Mouse (Mus musculus) megakaryocyte, embryonic 14.5 days (primary cell): Measurements from ENCODE around the gene Poldip3. TPM values are rescaled to one million over a fixed set of nuclear protein-coding genes. Genes with fewer than 3 reads are reported as not detected.

Experiments used
- H3K27me3 ChIP-seq: replicated peaks from 2 replicates; pipeline ENCODE3; 2012; ENCODE audit warnings: inconsistent platforms
- H3K36me3 ChIP-seq: replicated peaks from 2 replicates; pipeline ENCODE3; 2012; ENCODE audit warnings: low read length, inconsistent platforms, mixed read lengths
- H3K4me1 ChIP-seq: 2 replicates; pipeline ENCODE4 v1.6.1; 2012; ENCODE audit warnings: inconsistent platforms
- H3K4me3 ChIP-seq: replicated peaks from 2 replicates; pipeline ENCODE3; 2012; ENCODE audit warnings: moderate library complexity, mild to moderate bottlenecking, inconsistent platforms
- H3K9me3 ChIP-seq: 2 replicates; pipeline ENCODE4 v1.6.1; 2012; ENCODE audit warnings: inconsistent platforms
- FLI1 ChIP-seq: IDR thresholded peaks from 2 replicates; pipeline ENCODE4 v1.6.1; 2012; ENCODE audit warnings: low read length, inconsistent platforms, mixed read lengths
- GATA1 ChIP-seq: IDR thresholded peaks from 3 replicates; pipeline ENCODE4 v1.6.1; 2012; ENCODE audit warnings: mixed read lengths, low read length, inconsistent platforms, borderline replicate concordance
- polyA plus RNA-seq: library from polyadenylated mRNA; stranded (reverse); fragments of >175 nt; gene quantifications from 2 replicates; pipeline ENCODE4 v1.2.3, GENCODE M21; 2012; ENCODE audit warnings: low replicate concordance; ENCODE audit not compliant: insufficient read depth

Poldip3 gene
- polyA plus RNA-seq, 1 experiment = 69.1 TPM

DNA sequence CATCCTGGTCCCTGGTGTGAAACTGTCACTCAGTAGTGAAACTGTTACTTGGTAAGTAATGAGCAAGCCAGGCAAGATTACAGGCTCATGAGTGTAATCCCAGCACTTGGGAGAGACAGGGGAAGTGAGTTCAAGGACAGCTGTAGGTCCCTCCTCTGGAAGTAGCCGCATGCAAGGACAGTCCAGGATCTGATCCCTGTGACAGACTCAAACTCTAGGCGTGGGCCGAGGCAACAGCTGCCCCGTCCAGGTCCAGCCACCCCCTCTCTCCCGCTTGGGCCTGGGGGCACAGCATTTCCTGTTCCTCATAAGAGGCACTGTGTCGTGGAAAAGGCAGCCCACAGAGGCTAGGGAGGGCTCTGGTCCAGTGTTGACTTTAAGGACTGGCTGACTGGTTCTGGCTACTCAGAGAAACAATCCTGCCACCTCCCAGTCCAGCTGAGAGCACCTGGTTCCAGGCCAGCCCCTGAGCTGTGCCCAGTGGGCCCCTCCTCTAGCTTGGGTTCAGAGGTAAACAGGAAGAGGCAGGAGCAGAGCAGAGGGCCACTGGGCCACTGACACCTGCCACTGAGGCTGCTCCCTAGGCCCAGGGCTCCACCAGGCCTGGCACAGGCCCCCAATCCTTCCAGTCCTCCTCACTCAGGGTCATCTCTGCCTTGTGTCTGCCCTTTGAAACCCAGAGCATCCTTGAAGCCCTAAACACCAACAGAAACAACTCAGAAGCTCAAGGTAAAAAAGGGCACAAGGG, 6.7 kb upstream of the Poldip3 start:
- peaks cover 75% of the 10 kb centered on the region for H3K4me1 ChIP-seq
- H3K36me3 ChIP-seq = peaks cover 77% of the 10 kb centered on the region
- H3K4me3 ChIP-seq = peak overlapping the region; percentile 31
- TF ChIP-seq GATA1 (no peak), FLI1 (no peak)
- no peaks in the 10 kb centered on the region for H3K27me3 ChIP-seq
- H3K9me3 ChIP-seq = no peaks in the 10 kb centered on the region

DNA sequence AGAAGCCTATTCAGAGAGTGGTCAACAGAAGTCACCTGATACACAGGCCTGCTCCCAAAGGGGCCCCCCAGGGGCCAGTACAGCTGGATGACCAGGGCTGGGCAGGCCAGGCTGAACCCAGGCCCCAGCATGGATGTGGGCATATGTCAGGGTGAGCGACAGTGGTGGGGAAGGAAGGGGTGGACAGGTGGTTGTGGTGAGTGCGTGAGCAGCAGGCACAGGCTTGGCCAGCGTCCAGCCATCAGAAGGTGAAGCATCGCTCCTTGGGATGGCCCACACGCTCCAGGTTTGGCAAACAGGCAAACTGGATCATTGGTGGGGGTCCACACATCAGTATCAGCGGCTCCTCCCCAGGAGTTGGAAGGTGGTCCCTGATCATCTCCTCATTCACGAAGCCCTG, 5.1 kb upstream of the Poldip3 start:
- TF ChIP-seq GATA1 = no peak
- TF ChIP-seq FLI1 = no peak
- no peaks in the 10 kb centered on the region for H3K27me3 ChIP-seq
- H3K4me3 ChIP-seq = no peak overlapping the region
- H3K36me3 ChIP-seq = peaks cover 61% of the 10 kb centered on the region
- peaks cover 76% of the 10 kb centered on the region for H3K4me1 ChIP-seq
- H3K9me3 ChIP-seq = no peaks in the 10 kb centered on the region

DNA sequence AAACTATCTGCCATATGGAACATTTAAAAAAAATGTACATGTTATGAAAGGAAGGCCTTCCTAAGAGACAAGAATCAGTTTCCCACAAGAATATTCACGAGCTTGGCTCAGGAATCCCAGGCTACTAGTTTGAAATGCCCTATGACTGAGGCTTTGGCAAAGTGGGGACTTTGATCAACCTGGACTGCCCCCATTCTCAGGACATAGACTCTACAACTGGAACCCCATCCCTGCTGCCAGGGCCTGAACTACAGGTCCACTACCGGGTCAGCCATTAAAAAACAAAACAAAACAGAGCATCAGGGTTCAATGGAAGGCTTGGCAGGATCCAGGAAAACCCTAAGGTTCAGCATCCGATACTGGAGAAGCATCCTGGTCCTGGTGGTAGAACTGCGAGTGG, 1.5 kb upstream of the Poldip3 start:
- peaks cover 41% of the 10 kb centered on the region for H3K36me3 ChIP-seq
- peaks cover 73% of the 10 kb centered on the region for H3K4me1 ChIP-seq
- no peaks in the 10 kb centered on the region for H3K9me3 ChIP-seq
- TF ChIP-seq FLI1 (no peak), GATA1 (no peak)
- H3K27me3 ChIP-seq = no peaks in the 10 kb centered on the region
- H3K4me3 ChIP-seq = no peak overlapping the region

DNA sequence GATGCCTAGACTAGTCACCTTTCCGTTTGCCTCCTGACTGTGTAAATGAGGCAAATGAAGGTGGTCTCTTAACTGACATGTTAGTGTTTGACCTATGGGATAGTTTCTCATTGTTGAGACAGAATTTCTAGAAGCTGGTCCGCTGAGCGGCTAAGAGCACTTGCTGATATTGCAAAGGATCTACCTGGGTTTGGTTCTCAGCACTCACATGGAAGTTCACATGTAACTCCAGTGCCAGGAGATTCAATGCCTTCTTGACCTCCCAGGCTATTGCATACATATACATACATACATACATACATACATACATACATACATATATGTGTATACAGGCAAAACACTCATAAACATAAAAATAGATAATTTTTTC, 874 bp upstream of the Poldip3 start:
- no peaks in the 10 kb centered on the region for H3K27me3 ChIP-seq
- H3K36me3 ChIP-seq = peaks cover 41% of the 10 kb centered on the region
- peaks cover 73% of the 10 kb centered on the region for H3K4me1 ChIP-seq
- no peak for TF ChIP-seq FLI1
- no peak for TF ChIP-seq GATA1
- H3K9me3 ChIP-seq = no peaks in the 10 kb centered on the region
- peak overlapping the region; percentile 97 for H3K4me3 ChIP-seq

DNA sequence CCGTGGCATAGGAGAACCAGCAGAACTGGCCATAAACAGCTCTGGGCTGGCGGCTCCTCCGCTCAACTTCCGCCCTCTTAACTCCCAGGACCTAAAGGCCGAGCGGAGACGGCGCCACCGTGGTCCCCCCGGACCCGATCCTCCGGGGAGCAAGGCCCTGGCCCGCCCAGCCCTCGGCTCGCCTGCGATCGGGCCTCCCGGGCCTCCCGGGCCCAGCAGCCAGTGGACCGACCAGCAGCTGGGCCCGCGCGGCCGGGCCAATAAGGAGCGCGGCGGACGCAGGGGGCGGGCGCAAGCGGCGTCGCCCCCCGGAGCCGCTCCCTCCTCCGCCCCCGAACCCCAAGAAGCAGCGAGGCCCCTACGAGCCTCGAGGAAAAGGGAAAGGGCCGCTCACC, 386 bp downstream of the Poldip3 start:
- TF ChIP-seq GATA1 (no peak), FLI1 (no peak)
- H3K9me3 ChIP-seq = no peaks in the 10 kb centered on the region
- H3K36me3 ChIP-seq = peaks cover 45% of the 10 kb centered on the region
- peaks cover 77% of the 10 kb centered on the region for H3K4me1 ChIP-seq
- H3K4me3 ChIP-seq = peak overlapping the region; percentile 97
- H3K27me3 ChIP-seq = no peaks in the 10 kb centered on the region

DNA sequence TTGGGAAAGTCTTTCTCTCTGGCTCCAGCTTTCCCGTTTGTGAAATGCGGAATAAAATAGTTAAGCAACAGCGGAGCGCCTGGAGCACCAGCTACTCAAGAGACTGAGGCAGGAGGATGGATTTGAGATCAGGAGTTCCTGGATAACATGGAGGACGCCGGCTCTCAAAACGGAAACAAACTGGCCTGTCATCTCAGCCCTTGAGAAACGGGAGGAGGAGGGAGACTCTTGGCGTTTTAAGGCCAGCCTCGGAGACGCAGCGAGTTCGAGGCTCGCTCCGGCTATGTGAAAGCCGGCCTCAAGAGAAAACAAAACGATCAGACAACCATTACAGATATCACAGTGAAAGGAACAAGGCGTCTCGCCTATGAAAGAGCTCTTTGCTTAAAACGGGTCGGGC, 789 bp downstream of the Poldip3 start:
- Histone ChIP-seq H3K4me1 (peaks cover 77% of the 10 kb centered on the region), H3K9me3 (no peaks in the 10 kb centered on the region), H3K27me3 (no peaks in the 10 kb centered on the region), H3K36me3 (peaks cover 43% of the 10 kb centered on the region), H3K4me3 (peak overlapping the region; percentile 97)
- TF ChIP-seq GATA1 = no peak
- no peak for TF ChIP-seq FLI1

DNA sequence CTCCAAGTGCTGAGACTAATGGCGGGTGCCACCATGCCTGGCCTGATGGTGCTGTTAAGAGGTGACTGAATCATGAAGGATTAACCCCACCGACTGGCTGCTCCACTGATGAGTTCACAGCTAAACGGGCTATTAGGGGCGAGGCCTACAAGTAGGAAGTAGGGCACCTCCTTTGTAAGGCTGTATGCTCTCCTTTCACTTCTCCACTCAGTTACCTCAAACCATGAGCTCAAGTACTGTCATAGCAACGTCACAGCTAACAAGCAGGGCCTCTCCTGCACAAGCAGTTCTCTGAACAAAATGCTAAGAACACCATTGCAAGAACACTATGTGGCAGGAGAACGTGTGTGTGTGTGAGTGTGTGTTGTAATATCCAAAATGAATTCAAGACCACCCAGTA, 3.6 kb downstream of the Poldip3 start:
- TF ChIP-seq FLI1 = no peak
- TF ChIP-seq GATA1 = no peak
- peaks cover 83% of the 10 kb centered on the region for H3K4me1 ChIP-seq

DNA sequence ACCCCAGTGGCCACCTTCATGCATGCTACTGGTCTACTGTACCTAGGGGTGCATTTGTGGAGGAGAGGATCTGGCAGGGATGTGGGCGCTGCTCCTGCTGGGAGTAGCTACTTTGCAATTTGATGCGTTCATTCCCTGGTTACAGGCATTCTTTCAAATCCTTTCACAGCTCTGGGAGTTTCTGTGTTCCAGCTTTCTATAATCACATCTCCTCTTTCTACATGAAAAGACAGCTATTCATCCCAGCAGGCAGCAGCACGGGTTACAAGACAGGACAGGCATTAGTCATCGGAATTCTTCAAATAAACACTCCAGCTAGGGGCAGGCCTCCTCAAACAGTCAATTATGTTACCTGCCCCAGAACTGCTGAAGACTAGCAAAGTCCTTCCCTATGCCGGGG, 6.3 kb downstream of the Poldip3 start:
- H3K4me1 ChIP-seq = peaks cover 95% of the 10 kb centered on the region
- no peaks in the 10 kb centered on the region for H3K27me3 ChIP-seq
- peak overlapping the region; percentile 81 for H3K4me3 ChIP-seq
- peaks cover 65% of the 10 kb centered on the region for H3K36me3 ChIP-seq
- H3K9me3 ChIP-seq = no peaks in the 10 kb centered on the region
- TF ChIP-seq GATA1 (no peak), FLI1 (no peak)

More for the DNA sequence above, 3.6 kb downstream of the Poldip3 start:
- no peaks in the 10 kb centered on the region for H3K27me3 ChIP-seq
- H3K9me3 ChIP-seq = no peaks in the 10 kb centered on the region
- peak overlapping the region; percentile 70 for H3K4me3 ChIP-seq
- H3K36me3 ChIP-seq = peaks cover 51% of the 10 kb centered on the region

DNA sequence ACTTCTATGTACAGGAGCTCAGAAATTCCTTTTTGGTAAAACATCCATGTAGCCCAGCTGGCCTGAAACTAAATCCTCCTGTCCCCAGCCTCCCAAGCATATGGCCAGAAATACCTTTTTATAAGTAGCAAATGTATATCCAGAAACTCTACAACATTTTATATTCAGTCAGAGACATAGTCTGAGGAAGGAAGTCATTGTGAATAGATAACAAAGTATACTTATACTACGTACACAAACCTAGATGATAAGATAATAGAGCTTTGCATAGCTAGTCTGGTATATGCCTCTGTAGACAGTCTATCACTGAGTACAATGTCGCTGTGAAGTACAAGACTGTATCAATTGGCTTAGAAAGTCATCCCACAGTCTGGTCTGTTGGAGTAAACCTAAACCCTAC, 13.5 kb downstream of the Poldip3 start:
- peaks cover 90% of the 10 kb centered on the region for H3K4me1 ChIP-seq
- H3K36me3 ChIP-seq = peaks cover 84% of the 10 kb centered on the region
- no peaks in the 10 kb centered on the region for H3K27me3 ChIP-seq
- TF ChIP-seq FLI1 = no peak
- TF ChIP-seq GATA1 = no peak
- no peak overlapping the region for H3K4me3 ChIP-seq
- H3K9me3 ChIP-seq = no peaks in the 10 kb centered on the region

DNA sequence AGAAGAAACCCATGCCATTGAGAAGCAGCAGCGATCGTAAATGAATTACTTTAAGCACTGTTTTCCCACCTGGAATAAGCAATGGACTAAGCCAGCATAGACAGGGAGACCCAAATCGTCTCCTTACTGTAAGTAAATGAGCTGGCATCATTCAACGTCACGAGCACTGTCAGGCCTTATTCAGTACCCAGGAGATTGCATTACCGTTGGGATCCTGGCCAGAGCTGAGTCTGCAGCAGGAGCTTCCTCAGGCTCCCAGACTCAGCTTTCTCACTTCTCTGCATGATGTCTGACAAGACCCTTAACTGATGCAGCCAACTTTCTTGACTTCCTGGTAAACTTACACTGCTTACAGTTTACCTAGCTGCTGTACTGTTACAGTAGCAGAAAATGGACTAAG, 14.5 kb downstream of the Poldip3 start:
- peaks cover 94% of the 10 kb centered on the region for H3K36me3 ChIP-seq
- H3K4me3 ChIP-seq = no peak overlapping the region
- no peaks in the 10 kb centered on the region for H3K9me3 ChIP-seq
- no peaks in the 10 kb centered on the region for H3K27me3 ChIP-seq
- no peak for TF ChIP-seq FLI1
- no peak for TF ChIP-seq GATA1
- H3K4me1 ChIP-seq = peaks cover 93% of the 10 kb centered on the region
